Mouse (Mus musculus) stomach, embryonic 14.5 days (tissue): Measurements from ENCODE around the gene Rps6ka1. TPM values are rescaled to one million over a fixed set of nuclear protein-coding genes. Genes with fewer than 3 reads are reported as not detected.

Source experiments
- ATAC-seq: fragments of 200-750 bp; cut with Nextera tagmentation; 2 replicates; pipeline ENCODE4 v1.8.0; 2017; ENCODE audit warnings: low read depth, moderate TSS enrichment; ENCODE audit not compliant: insufficient number of reproducible peaks, insufficient read depth, low FRiP score
- H3K27ac ChIP-seq: fragments of 300-500 bp; sonication (generic); 2 replicates; pipeline ENCODE4 v1.5.1; 2014; ENCODE audit warnings: mild to moderate bottlenecking, low read length, moderate library complexity, mixed read lengths
- H3K27me3 ChIP-seq: fragments of 300-500 bp; sonication (generic); 2 replicates; pipeline ENCODE4 v1.6.1; 2014; ENCODE audit warnings: low read length, control low read depth, mixed read lengths; ENCODE audit not compliant: control insufficient read depth, insufficient read depth
- H3K36me3 ChIP-seq: fragments of 300-500 bp; sonication (generic); 2 replicates; pipeline ENCODE4 v1.6.1; 2014; ENCODE audit warnings: mild to moderate bottlenecking, control low read depth, low read length, moderate library complexity, mixed read lengths; ENCODE audit not compliant: control insufficient read depth, insufficient read depth
- H3K4me1 ChIP-seq: fragments of 300-500 bp; sonication (generic); 2 replicates; pipeline ENCODE4 v1.6.1; 2014; ENCODE audit warnings: low read length, control low read depth, mixed read lengths; ENCODE audit not compliant: control insufficient read depth, insufficient read depth
- H3K4me2 ChIP-seq: fragments of 300-500 bp; sonication (generic); replicated peaks from 2 replicates; pipeline ENCODE4 v1.6.1; 2014; ENCODE audit warnings: low read depth, low read length, control low read depth
- H3K4me3 ChIP-seq: fragments of 300-500 bp; sonication (generic); 2 replicates; pipeline ENCODE4 v1.5.1; 2014; ENCODE audit warnings: low read depth, low read length, control low read depth
- H3K9ac ChIP-seq: fragments of 300-500 bp; sonication (generic); replicated peaks from 2 replicates; pipeline ENCODE4 v1.6.1; 2014; ENCODE audit warnings: low read depth, mild to moderate bottlenecking, control low read depth, low read length, moderate library complexity, mixed read lengths
- H3K9me3 ChIP-seq: fragments of 300-500 bp; sonication (generic); 2 replicates; pipeline ENCODE4 v1.6.1; 2016; ENCODE audit warnings: low read depth, low read length, control low read depth; ENCODE audit not compliant: control insufficient read depth
- WGBS: fragments of 180-500 bp; shearing (Covaris S2); extraction: QIAGEN DNeasy Blood & Tissue Kit; methylation state at CpG from one replicate; pipeline ENCODE4 v1.1.7; 2014; 5-methylcytosine and 5-hydroxymethylcytosine counted together
- polyA plus RNA-seq: library from polyadenylated mRNA; unstranded; fragments of >200 nt; fragmentation: Nextera tagmentation; extraction: Ambion mirVana; gene quantifications from 2 replicates; pipeline ENCODE4 v1.2.1, GENCODE M21; 2014

Rps6ka1 gene
- polyA plus RNA-seq, 1 experiment from 2014 or later = 58.8 TPM

- Histone ChIP-seq H3K4me3 (no peak overlapping the region), H3K27ac (no peak overlapping the region), H3K36me3 (no peaks in the 10 kb centered on the region), H3K9ac (no peak overlapping the region), H3K4me2 (no peak overlapping the region), H3K4me1 (0 out of 2 replicates have a peak, but pooled peaks cover 2% of the 10 kb centered on the region), H3K9me3 (no peaks in the 10 kb centered on the region), H3K27me3 (no peaks in the 10 kb centered on the region)
- ATAC-seq = no peak
- 100% methylated on average over 1 of the region's 1 CpGs for WGBS
Measured at GRCm38 (mm10) chr4:133830453-133830852, 57.1 kb downstream of the Rps6ka1 start.

GRCm38 (mm10) chr4:133829281-133830070 is 58.1 kb downstream of the Rps6ka1 start:
- WGBS = 10% methylated on average over 10 of the region's 10 CpGs
- H3K4me3 ChIP-seq = no peak overlapping the region
- H3K27ac ChIP-seq = no peak overlapping the region

GRCm38 (mm10) chr4:133827887-133828794 is 59.5 kb downstream of the Rps6ka1 start:
- Histone ChIP-seq H3K9me3 (no peaks in the 10 kb centered on the region), H3K4me3 (no peak overlapping the region), H3K4me2 (no peak overlapping the region), H3K4me1 (0 out of 2 replicates have a peak, but pooled peaks cover 2% of the 10 kb centered on the region), H3K27me3 (no peaks in the 10 kb centered on the region), H3K9ac (no peak overlapping the region), H3K27ac (no peak overlapping the region), H3K36me3 (no peaks in the 10 kb centered on the region)
- no peak for ATAC-seq
- WGBS = 25% methylated on average over 25 of the region's 25 CpGs

More at GRCm38 (mm10) chr4:133829281-133830070, 58.1 kb downstream of the Rps6ka1 start:
- H3K27me3 ChIP-seq = no peaks in the 10 kb centered on the region
- no peaks in the 10 kb centered on the region for H3K36me3 ChIP-seq
- 0 out of 2 replicates have a peak, but pooled peaks cover 2% of the 10 kb centered on the region for H3K4me1 ChIP-seq
- ATAC-seq = no peak
- H3K9me3 ChIP-seq = no peaks in the 10 kb centered on the region
- no peak overlapping the region for H3K9ac ChIP-seq
- no peak overlapping the region for H3K4me2 ChIP-seq

GRCm38 (mm10) chr4:133827354-133827753 is 60.2 kb downstream of the Rps6ka1 start:
- H3K9ac ChIP-seq = no peak overlapping the region
- no peak overlapping the region for H3K4me2 ChIP-seq
- no peak for ATAC-seq
- H3K9me3 ChIP-seq = no peaks in the 10 kb centered on the region
- no peak overlapping the region for H3K4me3 ChIP-seq
- H3K27me3 ChIP-seq = no peaks in the 10 kb centered on the region
- 84% methylated on average over 6 of the region's 6 CpGs for WGBS
- no peak overlapping the region for H3K27ac ChIP-seq
- no peaks in the 10 kb centered on the region for H3K36me3 ChIP-seq
- 0 out of 2 replicates have a peak, but pooled peaks cover 2% of the 10 kb centered on the region for H3K4me1 ChIP-seq

- H3K27ac ChIP-seq = no peak overlapping the region
- H3K4me2 ChIP-seq = no peak overlapping the region
- H3K4me1 ChIP-seq = 0 out of 2 replicates have a peak, but pooled peaks cover 2% of the 10 kb centered on the region
- no peaks in the 10 kb centered on the region for H3K36me3 ChIP-seq
- WGBS = 29% methylated on average over 3 of the region's 3 CpGs
- no peaks in the 10 kb centered on the region for H3K9me3 ChIP-seq
- no peak overlapping the region for H3K9ac ChIP-seq
- ATAC-seq = no peak
- no peaks in the 10 kb centered on the region for H3K27me3 ChIP-seq
- no peak overlapping the region for H3K4me3 ChIP-seq
Measured at GRCm38 (mm10) chr4:133825731-133826130, 61.9 kb downstream of the Rps6ka1 start.

GRCm38 (mm10) chr4:133820806-133821560 is 66.6 kb downstream of the Rps6ka1 start:
- Histone ChIP-seq H3K4me2 (no peak overlapping the region), H3K27ac (no peak overlapping the region), H3K4me1 (peaks cover 11% of the 10 kb centered on the region; the same call in 1 of the 2 replicates), H3K27me3 (no peaks in the 10 kb centered on the region), H3K9me3 (no peaks in the 10 kb centered on the region), H3K36me3 (no peaks in the 10 kb centered on the region), H3K4me3 (no peak overlapping the region), H3K9ac (no peak overlapping the region)
- 45% methylated on average over 9 of the region's 9 CpGs for WGBS
- ATAC-seq = no peak

- H3K27me3 ChIP-seq = no peaks in the 10 kb centered on the region
- no peak overlapping the region for H3K27ac ChIP-seq
- no peak overlapping the region for H3K4me2 ChIP-seq
- no peak overlapping the region for H3K9ac ChIP-seq
- no peaks in the 10 kb centered on the region for H3K9me3 ChIP-seq
- H3K4me3 ChIP-seq = no peak overlapping the region
- peaks cover 15% of the 10 kb centered on the region for H3K4me1 ChIP-seq
- WGBS = 26% methylated on average over 4 of the region's 4 CpGs
- H3K36me3 ChIP-seq = no peaks in the 10 kb centered on the region
- no peak for ATAC-seq
Measured at GRCm38 (mm10) chr4:133820166-133820565, 67.4 kb downstream of the Rps6ka1 start.

GRCm38 (mm10) chr4:133817356-133817755 is 70.2 kb downstream of the Rps6ka1 start:
- Histone ChIP-seq H3K9ac (no peak overlapping the region), H3K4me1 (peaks cover 15% of the 10 kb centered on the region), H3K9me3 (no peaks in the 10 kb centered on the region), H3K27ac (no peak overlapping the region), H3K36me3 (no peaks in the 10 kb centered on the region), H3K4me3 (no peak overlapping the region), H3K4me2 (no peak overlapping the region), H3K27me3 (no peaks in the 10 kb centered on the region)
- WGBS = 92% methylated on average over 5 of the region's 5 CpGs
- no peak for ATAC-seq
